Mouse (Mus musculus) MEL (cell line): Measurements from ENCODE around the gene Gpc3. TPM values are rescaled to one million over a fixed set of nuclear protein-coding genes. Genes with fewer than 3 reads are reported as not detected.

ENCODE experiments used
- DNase-seq: peaks from one replicate; pipeline ENCODE4 v3.0.0; 2011; ENCODE audit warnings: low read depth, low spot score
- H3K27ac ChIP-seq: 2 replicates; pipeline ENCODE4 v1.5.1; 2012; ENCODE audit warnings: low read depth, mild to moderate bottlenecking, control low read depth, low read length, moderate library complexity; ENCODE audit not compliant: control insufficient read depth
- H3K27me3 ChIP-seq, 2 experiments: fragments of 150-350 bp in 1 of 2; sonication (generic) in 1 of 2; 2 replicates each; pipeline ENCODE4 v1.6.1; 2012; ENCODE audit warnings: low read length in 2 of 2, mild to moderate bottlenecking in 2 of 2, improper control_type of control experiment in 1 of 2, moderate library complexity in 1 of 2; ENCODE audit not compliant: insufficient read depth in 2 of 2, control insufficient read depth in 1 of 2
- H3K36me3 ChIP-seq, 2 experiments: 2 replicates each; pipeline ENCODE4 v1.6.1; 2012 to 2014; ENCODE audit warnings: low read length in 2 of 2, improper control_type of control experiment in 1 of 2, inconsistent platforms in 1 of 2, mild to moderate bottlenecking in 1 of 2; ENCODE audit not compliant: insufficient read depth in 2 of 2, control insufficient read depth in 1 of 2
- H3K4me1 ChIP-seq, 2 experiments: fragments of 150-350 bp in 1 of 2; sonication (generic) in 1 of 2; 2 replicates each; pipeline ENCODE4 v1.6.1; 2012; ENCODE audit warnings: low read length in 2 of 2, improper control_type of control experiment in 1 of 2, mild to moderate bottlenecking in 1 of 2; ENCODE audit not compliant: insufficient read depth in 2 of 2, control insufficient read depth in 1 of 2
- H3K4me3 ChIP-seq, 2 experiments: fragments of 150-350 bp in 1 of 2; sonication (generic) in 1 of 2; 2 replicates each; pipeline ENCODE4 v1.5.1; 2012; ENCODE audit warnings: low read depth in 2 of 2, low read length in 2 of 2, mild to moderate bottlenecking in 2 of 2, moderate library complexity in 2 of 2, control low read depth in 1 of 2, improper control_type of control experiment in 1 of 2; ENCODE audit not compliant: control insufficient read depth in 1 of 2, insufficient read depth in 1 of 2
- H3K79me2 ChIP-seq: 2 replicates; pipeline ENCODE4 v1.6.1; 2012; ENCODE audit warnings: mild to moderate bottlenecking, low read length, moderate library complexity; ENCODE audit not compliant: control insufficient read depth, poor library complexity, insufficient read depth
- H3K9ac ChIP-seq: 2 replicates; pipeline ENCODE4 v1.6.1; 2012; ENCODE audit warnings: low read depth, mild to moderate bottlenecking, control low read depth, low read length, moderate library complexity; ENCODE audit not compliant: control insufficient read depth, poor library complexity, severe bottlenecking
- H3K9me3 ChIP-seq: fragments of 150-350 bp; sonication (generic); replicated peaks from 2 replicates; pipeline ENCODE4 v1.6.1; 2012; ENCODE audit warnings: mild to moderate bottlenecking, low read length, improper control_type of control experiment, moderate library complexity; ENCODE audit not compliant: insufficient read depth
- CHD2 ChIP-seq: IDR thresholded peaks from 2 replicates; pipeline ENCODE4 v1.6.1; 2011; ENCODE audit warnings: low read length, improper control_type of control experiment
- CTCF ChIP-seq, 3 experiments: IDR thresholded peaks in 2 of 3; conservative IDR thresholded peaks in 1 of 3; 2 replicates each; pipeline ENCODE4 v1.5.1; 2011 to 2012; ENCODE audit warnings: low read length in 3 of 3, low read depth in 2 of 3, mild to moderate bottlenecking in 2 of 3, improper control_type of control experiment in 1 of 3, inconsistent platforms in 1 of 3, mixed read lengths in 1 of 3, moderate library complexity in 1 of 3; ENCODE audit not compliant: control insufficient read depth in 1 of 3, insufficient read depth in 1 of 3, poor library complexity in 1 of 3, severe bottlenecking in 1 of 3
- E2F4 ChIP-seq: IDR thresholded peaks from 2 replicates; pipeline ENCODE4 v1.6.1; 2011; ENCODE audit warnings: low read depth, low read length, improper control_type of control experiment, borderline replicate concordance
- JUND ChIP-seq: IDR thresholded peaks from 2 replicates; pipeline ENCODE4 v1.6.1; 2011; ENCODE audit warnings: low read depth, mild to moderate bottlenecking, improper control_type of control experiment, low read length
- KAT2A ChIP-seq: conservative IDR thresholded peaks from 2 replicates; pipeline ENCODE4 v1.6.1; 2012; ENCODE audit warnings: low read depth, low read length, improper control_type of control experiment, inconsistent platforms
- MAX ChIP-seq: IDR thresholded peaks from 2 replicates; pipeline ENCODE4 v1.6.1; 2011; ENCODE audit warnings: low read length, improper control_type of control experiment
- MAZ ChIP-seq: IDR thresholded peaks from 2 replicates; pipeline ENCODE4 v1.6.1; 2012; ENCODE audit warnings: low read depth, mild to moderate bottlenecking, inconsistent platforms, low read length, improper control_type of control experiment
- MEF2A ChIP-seq: IDR thresholded peaks from 2 replicates; pipeline ENCODE4 v1.6.1; 2014; ENCODE audit warnings: low read depth, mild to moderate bottlenecking, inconsistent platforms, low read length, improper control_type of control experiment; ENCODE audit not compliant: poor library complexity, insufficient replicate concordance, severe bottlenecking; ENCODE audit errors: extremely low read depth
- MYC ChIP-seq: IDR thresholded peaks from 2 replicates; pipeline ENCODE4 v1.6.1; 2011; ENCODE audit warnings: low read depth, mild to moderate bottlenecking, low read length, improper control_type of control experiment, moderate library complexity
- NELFE ChIP-seq: IDR thresholded peaks from 2 replicates; pipeline ENCODE4 v1.6.1; 2011; ENCODE audit warnings: low read depth, low read length, improper control_type of control experiment
- POLR2AphosphoS2 ChIP-seq: IDR thresholded peaks from 2 replicates; pipeline ENCODE4 v1.6.1; 2011; ENCODE audit warnings: low read length, improper control_type of control experiment
- TAL1 ChIP-seq: IDR thresholded peaks from 2 replicates; pipeline ENCODE4 v1.6.1; 2012; ENCODE audit warnings: mild to moderate bottlenecking, inconsistent platforms, low read length, moderate library complexity, mixed read lengths
- TCF12 ChIP-seq: IDR thresholded peaks from 2 replicates; pipeline ENCODE4 v1.6.1; 2014; ENCODE audit warnings: low read depth, mild to moderate bottlenecking, inconsistent platforms, low read length, improper control_type of control experiment, moderate library complexity
- UBTF ChIP-seq: IDR thresholded peaks from 2 replicates; pipeline ENCODE4 v1.6.1; 2012; ENCODE audit warnings: low read depth, mild to moderate bottlenecking, inconsistent platforms, low read length, improper control_type of control experiment, moderate library complexity, borderline replicate concordance; ENCODE audit not compliant: insufficient read depth
- USF2 ChIP-seq, 2 experiments: IDR thresholded peaks; 2 replicates each; pipeline ENCODE4 v1.6.1; 2011 to 2012; ENCODE audit warnings: improper control_type of control experiment in 2 of 2, low read length in 2 of 2, borderline replicate concordance in 1 of 2, inconsistent platforms in 1 of 2, low read depth in 1 of 2, mild to moderate bottlenecking in 1 of 2; ENCODE audit not compliant: insufficient read depth in 1 of 2
- ZNF384 ChIP-seq: IDR thresholded peaks from 2 replicates; pipeline ENCODE4 v1.6.1; 2012; ENCODE audit warnings: low read depth, mild to moderate bottlenecking, inconsistent platforms, low read length, improper control_type of control experiment
- polyA plus RNA-seq, 2 experiments: library from polyadenylated mRNA; stranded (reverse) in 1 of 2; unstranded in 1 of 2; fragments of >175 nt in 1 of 2; fragments of >200 nt in 1 of 2; gene quantifications; 2 replicates each; pipeline versions ENCODE4 v1.2.1 to v1.2.4; 2012; ENCODE audit warnings: low replicate concordance in 2 of 2, low read depth in 1 of 2; ENCODE audit not compliant: insufficient read length in 2 of 2, insufficient read depth in 1 of 2, missing spikeins in 1 of 2
- total RNA-seq: library from RNA; depleted of rRNA; stranded (reverse); fragments of 300-350 nt; gene quantifications from 2 replicates; pipeline ENCODE4 v1.2.3, GENCODE M21; 2012

Gene Gpc3
- total and polyA plus RNA-seq, 3 experiments: not detected

- no peaks in the 10 kb centered on the region for H3K79me2 ChIP-seq
Measured at GRCm38 (mm10) chrX:52558526-52558925, 55.2 kb downstream of the Gpc3 start.

GRCm38 (mm10) chrX:52557489-52557888 is 56.3 kb downstream of the Gpc3 start:
- H3K9me3 ChIP-seq: no peaks in the 10 kb centered on the region
- DNase-seq: no peak
- H3K4me3 ChIP-seq: no peak overlapping the region
- TF ChIP-seq JUND (no peak), NELFE (no peak), UBTF (no peak), MAZ (no peak), CHD2 (no peak), E2F4 (no peak), TAL1 (no peak), POLR2AphosphoS2 (no peak)
- no peaks in the 10 kb centered on the region for H3K4me1 ChIP-seq
- no peak overlapping the region for H3K9ac ChIP-seq
- H3K36me3 ChIP-seq: no peaks in the 10 kb centered on the region
- H3K27me3 ChIP-seq: no peaks in the 10 kb centered on the region
- no peaks in the 10 kb centered on the region for H3K79me2 ChIP-seq
- no peak overlapping the region for H3K27ac ChIP-seq

More at GRCm38 (mm10) chrX:52558526-52558925, 55.2 kb downstream of the Gpc3 start:
- DNase-seq: no peak
- no peak for TF ChIP-seq MAX
- no peak for TF ChIP-seq USF2 (IDR thresholded peaks at IDR 0.05; ENCODE audit: borderline replicate concordance in 1 of 2, insufficient read depth in 1 of 2, low read depth in 1 of 2, low read length in 2 of 2)
- no peak for TF ChIP-seq MYC
- no peak for TF ChIP-seq KAT2A
- no peak for TF ChIP-seq ZNF384
- TF ChIP-seq MAZ: no peak
- TF ChIP-seq MEF2A: no peak
- TF ChIP-seq TCF12: no peak
- no peak for TF ChIP-seq CTCF (IDR thresholded peaks at IDR 0.05 in 2 of 3, conservative IDR thresholded peaks at IDR 0.05 in 1 of 3; ENCODE audit: control insufficient read depth in 1 of 3, insufficient read depth in 1 of 3, low read depth in 2 of 3, low read length in 3 of 3, poor library complexity in 1 of 3, severe bottlenecking in 1 of 3)
- H3K36me3 ChIP-seq: no peaks in the 10 kb centered on the region
- no peaks in the 10 kb centered on the region for H3K4me1 ChIP-seq
- no peak overlapping the region for H3K9ac ChIP-seq
- no peaks in the 10 kb centered on the region for H3K27me3 ChIP-seq
- H3K9me3 ChIP-seq: no peaks in the 10 kb centered on the region
- H3K27ac ChIP-seq: no peak overlapping the region
- H3K4me3 ChIP-seq: no peak overlapping the region
